Mouse (Mus musculus): ENCODE results near the gene Ccdc39.
A peak's percentile ranks its signal among the peaks of the same experiment; 100 is the strongest.

Ccdc39 gene

GRCm38 (mm10) chr3:33843801-33844632 is at the start of gene Ccdc39:
Gene Ccdc39 (minus strand): TSS chr3:33844310.
- peak; percentile 94 for DNase-seq (ENCODE audit: low read depth, low spot score)

DNA sequence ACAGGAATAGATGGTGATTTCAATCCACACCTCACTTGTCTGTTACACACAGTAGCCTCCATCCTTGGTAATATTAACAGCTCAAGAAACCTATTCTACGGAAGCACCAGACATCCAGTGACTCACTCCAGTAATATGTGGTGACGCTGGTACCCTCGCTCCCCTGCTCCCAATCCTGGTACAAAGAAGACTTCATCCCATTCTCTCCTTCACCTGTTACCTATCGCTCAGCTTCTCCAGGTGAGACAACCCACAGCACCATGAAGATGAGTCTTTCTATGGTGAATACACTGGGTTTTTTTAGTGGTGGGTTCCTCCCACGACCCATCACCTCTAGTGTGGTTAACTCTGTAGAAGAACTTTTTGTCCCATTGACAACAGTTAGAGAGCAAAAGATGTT is 49.3 kb upstream of the Ccdc39 start:
- DNase-seq (ENCODE audit: low read depth, low spot score), result no peak

GRCm38 (mm10) chr3:33887438-33887837 is 43.3 kb upstream of the Ccdc39 start:
- no peak for DNase-seq (ENCODE audit: low read depth, low spot score)

DNA sequence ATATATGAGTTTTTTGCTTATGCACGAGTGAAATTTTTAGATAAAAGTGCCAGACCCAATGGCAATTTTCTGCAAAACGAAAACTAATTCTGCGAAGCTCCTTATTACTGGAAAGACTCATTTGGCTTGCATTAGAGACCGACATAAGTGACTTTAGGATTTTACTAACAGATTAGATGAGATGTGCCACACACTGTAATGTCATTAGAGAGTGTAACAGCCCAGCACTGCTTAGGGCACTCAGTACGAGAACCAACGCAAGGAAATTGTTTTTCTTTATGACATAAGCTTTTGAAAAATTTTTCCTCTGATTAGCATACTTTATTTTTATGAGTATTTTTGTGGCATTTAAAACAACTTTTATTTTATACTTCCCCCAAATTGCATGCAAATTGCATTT is 39.0 kb upstream of the Ccdc39 start:
- no peak for DNase-seq (ENCODE audit: low read depth, low spot score)

DNA sequence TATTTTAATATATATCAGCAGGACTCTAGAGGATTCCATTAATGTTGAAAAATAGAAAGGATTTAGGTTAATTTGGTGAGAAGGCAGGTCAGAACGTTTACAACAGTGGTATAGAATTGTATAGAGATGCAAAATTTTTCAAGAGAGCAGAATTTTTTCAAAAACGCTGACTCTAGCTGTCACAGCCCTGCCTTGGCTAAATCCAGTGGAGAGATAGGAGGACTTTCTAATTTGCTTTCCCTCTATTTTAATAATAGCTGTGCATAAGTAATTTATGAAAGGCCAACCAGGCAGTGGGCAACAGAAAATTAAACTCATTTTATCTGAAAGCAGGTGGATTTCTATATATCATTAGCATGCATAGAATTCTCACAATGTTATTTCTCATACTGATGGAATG is 38.6 kb upstream of the Ccdc39 start:
- DNase-seq (ENCODE audit: low read depth, low spot score), result no peak

DNA sequence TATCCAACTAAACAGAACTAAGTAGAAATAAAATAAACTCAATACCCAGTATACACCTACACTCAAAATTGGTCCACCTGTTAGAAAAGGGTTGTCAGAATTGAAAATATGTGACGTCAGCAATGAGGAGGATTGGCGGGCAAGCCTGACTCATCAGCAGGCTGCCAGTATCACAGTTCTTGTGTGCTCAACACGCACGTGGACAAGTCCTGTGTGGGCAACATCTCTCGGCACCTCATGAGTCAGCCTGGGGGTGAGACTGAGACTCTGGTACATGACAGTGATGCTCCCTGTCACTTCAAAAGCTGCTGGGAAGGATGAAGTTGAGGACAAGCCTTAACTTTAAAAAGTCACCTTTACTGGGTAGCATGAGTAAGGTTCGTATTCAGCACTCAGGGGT is 34.6 kb upstream of the Ccdc39 start:
- peak; percentile 43 for DNase-seq (ENCODE audit: low read depth, low spot score)

DNA sequence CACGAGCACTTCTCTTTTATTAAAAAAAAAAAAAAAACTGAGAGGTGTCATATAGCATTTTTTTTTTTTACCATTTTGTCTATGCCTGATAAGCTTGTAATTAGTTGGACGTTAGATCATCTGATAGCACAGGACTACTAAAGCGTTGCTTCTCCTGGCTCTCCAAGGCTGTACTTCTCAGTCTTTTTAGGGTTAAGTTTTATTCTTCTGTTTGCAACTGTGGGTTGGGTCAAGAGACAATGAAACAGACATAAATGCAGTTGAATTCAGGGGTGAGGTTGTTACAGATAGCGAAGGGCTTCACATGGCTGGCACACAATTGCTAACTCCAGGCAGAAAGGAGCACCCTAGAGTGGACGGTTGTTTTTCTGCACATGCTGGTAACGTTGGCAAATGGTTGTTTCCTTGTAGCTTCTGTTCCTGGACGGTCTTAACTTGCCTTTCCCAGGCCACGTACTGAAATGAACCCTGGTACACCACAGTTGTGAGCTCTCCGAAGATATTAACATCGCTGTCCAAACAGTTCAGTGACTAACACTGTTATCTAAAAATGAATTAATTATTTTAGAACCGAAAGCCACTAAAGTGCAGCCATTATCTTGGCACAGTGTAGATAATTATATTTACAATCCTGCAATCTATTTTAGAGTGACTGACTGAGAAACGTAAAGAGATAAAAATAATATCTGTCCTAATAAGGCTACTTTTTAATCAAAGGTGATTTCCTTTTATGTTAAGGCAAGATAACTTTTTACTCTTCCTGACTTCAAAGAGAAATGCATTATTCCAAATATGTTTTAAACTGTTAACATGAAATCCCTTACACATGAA is 30.6 kb upstream of the Ccdc39 start:
- DNase-seq (ENCODE audit: low read depth, low spot score), result no peak

DNA sequence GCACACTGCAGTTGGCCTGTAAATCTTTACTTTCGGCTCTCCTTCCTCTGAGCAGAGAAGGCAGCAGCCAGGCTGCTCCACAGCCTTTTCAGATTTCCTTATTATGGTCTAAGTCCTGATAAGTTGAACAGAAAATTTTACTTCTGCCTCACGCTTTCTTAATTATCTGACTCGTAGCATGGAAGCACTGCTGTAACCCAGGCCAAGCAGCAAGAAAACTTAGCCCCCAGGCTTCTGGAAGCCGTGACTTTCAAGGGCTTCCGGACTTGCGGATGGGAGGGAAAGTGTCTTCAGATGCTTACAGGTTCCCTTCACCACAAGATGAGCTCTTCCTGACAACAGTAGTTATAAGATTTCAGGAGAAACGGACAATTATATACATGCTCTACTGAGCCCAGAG is 29.7 kb upstream of the Ccdc39 start:
- DNase-seq (ENCODE audit: low read depth, low spot score), result no peak

DNA sequence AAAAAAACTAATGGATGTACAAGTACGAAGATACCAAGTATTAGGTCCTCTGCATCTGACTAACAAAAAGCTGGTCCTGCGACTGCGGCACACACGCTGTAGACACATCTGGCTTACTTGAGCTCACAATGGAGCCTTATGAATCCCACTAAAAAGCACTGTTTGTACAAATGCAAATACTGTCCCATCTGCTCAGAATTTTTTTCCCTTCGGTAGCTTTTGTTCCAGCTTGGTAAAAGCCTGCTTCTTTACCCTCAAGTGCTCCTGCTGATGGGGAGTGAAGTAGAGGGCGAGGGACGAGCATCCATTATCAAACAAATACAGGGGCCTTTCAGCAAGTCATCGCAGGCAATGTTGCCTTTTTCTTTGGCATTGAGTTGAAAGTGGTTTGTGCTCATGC is 29.3 kb upstream of the Ccdc39 start:
- DNase-seq (ENCODE audit: low read depth, low spot score), result peak; percentile 78

- no peak for DNase-seq (ENCODE audit: low read depth, low spot score)
Measured at GRCm38 (mm10) chr3:33864000-33864540, 20.0 kb upstream of the Ccdc39 start.

GRCm38 (mm10) chr3:33858939-33859338 is 14.8 kb upstream of the Ccdc39 start:
- no peak for DNase-seq (ENCODE audit: low read depth, low spot score)

DNA sequence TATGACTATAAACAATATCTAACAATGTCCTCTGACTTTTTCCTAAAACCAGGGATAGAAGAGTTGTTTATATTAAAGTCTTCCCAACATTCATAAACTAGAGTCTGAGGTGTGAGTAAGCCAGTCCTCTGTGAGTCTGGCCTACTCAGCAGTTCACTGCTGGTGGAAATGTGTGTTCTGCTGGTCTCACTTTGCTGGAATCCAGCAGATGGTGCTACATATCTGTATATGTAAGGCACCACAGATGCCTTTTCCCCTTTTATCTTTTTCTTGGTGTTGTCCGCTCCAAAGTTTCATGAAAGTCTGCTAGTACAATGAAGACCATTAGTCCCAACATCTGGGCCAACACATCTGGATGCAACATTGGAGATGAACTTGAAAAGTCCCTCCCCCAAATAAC is 9.0 kb upstream of the Ccdc39 start:
- DNase-seq (ENCODE audit: low read depth, low spot score), result peak; percentile 71

GRCm38 (mm10) chr3:33850856-33851255 is 6.7 kb upstream of the Ccdc39 start:
- DNase-seq (ENCODE audit: low read depth, low spot score), result no peak

DNA sequence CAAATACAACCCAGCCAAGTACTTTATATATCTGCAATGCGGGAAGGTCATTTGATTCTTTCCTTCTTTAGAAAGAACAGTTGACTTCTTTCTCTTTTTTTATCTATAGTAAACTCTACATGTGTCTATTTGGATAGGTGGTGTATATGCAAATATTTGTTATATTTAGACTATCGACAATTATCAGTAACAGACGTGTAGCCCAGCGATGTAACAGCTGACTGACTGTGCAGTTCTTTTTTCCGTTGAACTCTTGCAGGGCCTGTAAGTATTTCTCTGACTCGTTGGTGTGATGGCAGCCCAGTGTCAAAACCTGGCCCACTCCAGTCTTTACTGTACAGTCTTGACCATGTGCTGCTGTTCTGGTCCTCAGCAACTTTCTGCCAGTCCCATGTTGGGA is 2.5 kb upstream of the Ccdc39 start:
- DNase-seq (ENCODE audit: low read depth, low spot score), result no peak

DNA sequence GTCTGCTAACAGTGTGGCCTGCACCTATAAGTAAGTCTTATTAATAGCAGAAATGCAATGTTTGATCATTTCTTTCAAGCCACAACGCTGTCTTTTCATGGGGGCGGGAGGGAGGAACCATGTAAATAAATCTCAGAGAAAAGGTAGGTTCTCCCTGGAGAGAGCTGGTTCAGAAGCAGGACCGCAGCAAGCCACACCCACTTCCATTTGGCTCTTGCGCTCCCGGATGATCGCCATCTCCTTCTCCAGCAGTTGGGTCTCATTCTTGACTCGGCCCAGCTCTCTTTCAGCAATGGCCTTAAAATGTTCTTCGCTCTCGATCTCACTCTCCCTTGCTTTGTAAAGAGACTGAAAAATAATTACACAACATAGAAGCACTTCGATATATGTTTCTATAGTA is 5.2 kb downstream of the Ccdc39 start:
- no peak for DNase-seq (ENCODE audit: low read depth, low spot score)

GRCm38 (mm10) chr3:33836576-33836975 is 7.5 kb downstream of the Ccdc39 start:
- no peak for DNase-seq (ENCODE audit: low read depth, low spot score)

DNA sequence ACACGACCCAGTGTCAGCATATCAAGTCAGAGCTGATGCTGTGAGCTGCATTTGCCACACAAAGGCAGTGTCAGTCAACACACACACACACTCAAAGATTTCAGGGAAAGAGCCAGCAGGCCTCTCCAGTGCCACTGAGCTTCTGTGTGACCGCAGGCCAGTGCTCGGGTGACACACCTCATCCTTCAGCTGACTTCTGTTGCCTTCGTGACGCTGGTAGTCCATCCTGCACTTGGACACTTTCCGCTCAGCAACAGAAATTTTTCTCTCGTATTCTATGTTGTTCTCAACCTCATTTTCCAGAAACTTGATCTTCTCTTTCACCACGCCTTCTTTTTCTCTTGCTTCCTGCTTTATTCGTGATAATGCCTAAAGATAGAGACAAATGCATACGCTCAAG is 11.8 kb downstream of the Ccdc39 start:
- DNase-seq (ENCODE audit: low read depth, low spot score), result no peak

GRCm38 (mm10) chr3:33824135-33824946 is 19.8 kb downstream of the Ccdc39 start:
- peak; percentile 80 for DNase-seq (ENCODE audit: low read depth, low spot score)

GRCm38 (mm10) chr3:33807151-33807550 is 37.0 kb downstream of the Ccdc39 start:
- DNase-seq (ENCODE audit: low read depth, low spot score), result peak; percentile 63

DNA sequence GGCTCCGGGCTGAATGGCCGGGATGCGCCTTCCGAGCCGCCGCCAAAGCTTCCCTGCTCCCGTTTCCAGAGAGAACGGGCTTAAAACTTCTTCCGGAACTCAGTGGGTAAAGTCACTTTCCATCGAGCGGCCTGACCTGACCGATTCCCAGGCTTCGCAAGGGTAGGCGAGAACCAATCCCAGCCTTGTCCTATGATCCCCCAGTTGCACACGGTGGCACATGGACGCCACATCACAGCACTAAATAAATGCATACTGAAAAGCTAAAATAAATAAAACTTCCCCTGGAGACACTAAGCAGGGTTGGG is 43.6 kb downstream of the Ccdc39 start:
- peak; percentile 36 for DNase-seq (ENCODE audit: low read depth, low spot score)

DNA sequence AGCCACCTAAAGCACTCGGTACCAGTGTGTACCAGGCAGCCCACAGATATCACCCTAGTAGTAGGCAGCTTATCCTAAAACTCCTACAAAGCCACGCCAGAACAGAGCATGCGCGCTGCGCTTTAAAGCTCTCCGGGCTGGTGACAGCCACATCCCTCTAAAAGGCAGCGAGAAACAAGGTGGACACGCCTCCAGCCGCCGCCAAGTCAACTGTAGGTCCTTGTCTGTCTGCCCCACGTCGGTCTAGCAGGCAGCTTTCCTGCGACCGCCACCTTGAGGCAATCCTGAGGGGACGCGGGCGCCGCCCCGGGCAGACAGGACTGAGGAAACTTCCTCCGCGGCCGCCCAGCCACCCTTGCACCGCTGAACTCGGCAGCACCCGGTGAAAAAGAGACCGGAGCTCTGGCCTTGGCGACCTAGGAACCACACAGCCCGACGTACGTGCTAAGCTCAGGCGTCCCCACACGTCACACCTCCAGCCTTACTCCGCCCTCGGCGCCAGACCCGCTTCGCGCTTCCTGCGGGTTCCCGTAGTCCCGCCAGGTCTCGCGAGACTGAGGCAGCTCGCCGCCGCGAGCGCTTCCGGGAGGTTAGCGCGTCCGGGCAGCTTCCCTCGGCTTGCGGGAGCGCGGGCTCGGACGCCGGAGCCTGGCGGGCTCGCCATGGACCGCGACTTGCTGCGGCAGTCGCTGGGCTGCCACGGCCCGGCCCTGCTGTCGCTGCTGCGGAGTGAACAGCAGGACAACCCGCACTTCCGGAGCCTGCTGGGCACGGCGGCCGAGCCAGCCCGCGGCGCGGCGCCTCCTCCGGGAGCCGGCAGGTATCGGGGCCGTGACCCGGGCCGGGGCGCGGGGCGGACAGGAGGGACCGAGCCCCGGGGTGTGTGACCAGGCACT is 44.2 kb downstream of the Ccdc39 start, which contains the start of gene Ttc14:
Gene Ttc14, plus strand, starts transcription at position 216 of the 896 bp plus-strand sequence.
- DNase-seq (ENCODE audit: low read depth, low spot score), result peak; percentile 99
